Mouse (Mus musculus): Measurements from ENCODE around the gene Gapt.

DNA sequence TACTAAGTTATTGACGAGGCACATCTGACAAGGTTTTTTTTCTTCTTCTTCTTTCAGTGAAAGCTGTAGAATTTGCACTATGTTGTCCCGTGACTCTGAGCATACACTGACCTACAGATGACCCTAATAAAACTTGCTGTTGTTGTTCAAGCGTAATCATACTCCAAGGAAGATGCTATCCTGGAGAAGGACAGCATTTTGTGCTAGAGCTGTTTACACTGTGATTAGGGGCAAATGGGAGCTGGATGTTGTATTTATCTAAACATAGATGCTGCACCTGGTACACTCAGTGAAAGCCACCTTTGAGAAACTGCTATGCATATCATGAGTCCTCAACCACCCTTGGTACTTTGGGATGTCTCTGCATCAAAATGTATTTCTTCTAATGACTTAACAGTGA lies 44.4 kb upstream of the Gapt start:
- no peak for TF ChIP-seq CTCF (IDR thresholded peaks at IDR 0.05; ENCODE audit: low read depth, low read length)
- no peak for TF ChIP-seq POLR2A (IDR thresholded peaks at IDR 0.05; ENCODE audit: extremely low read depth, insufficient read depth, low read length)
